Mouse (Mus musculus) left cerebral cortex, adult 18-20 months (tissue): ENCODE results near the gene Tmtc2. TPM values are rescaled to one million over a fixed set of nuclear protein-coding genes. Genes with fewer than 3 reads are reported as not detected.

Source experiments
- DNase-seq, 2 experiments: peaks; one replicate each; pipeline ENCODE4 v3.0.0; 2021 to 2022; ENCODE audit warnings: low spot score in 2 of 2, mixed read lengths in 1 of 2
- total RNA-seq, 2 experiments: library from RNA; stranded (reverse); gene quantifications; 2 replicates each; pipeline ENCODE4 v1.2.3; 2021

Tmtc2 gene
- total RNA-seq, 2 experiments from 2014 or later, result 9.7 to 11.0 TPM

DNA sequence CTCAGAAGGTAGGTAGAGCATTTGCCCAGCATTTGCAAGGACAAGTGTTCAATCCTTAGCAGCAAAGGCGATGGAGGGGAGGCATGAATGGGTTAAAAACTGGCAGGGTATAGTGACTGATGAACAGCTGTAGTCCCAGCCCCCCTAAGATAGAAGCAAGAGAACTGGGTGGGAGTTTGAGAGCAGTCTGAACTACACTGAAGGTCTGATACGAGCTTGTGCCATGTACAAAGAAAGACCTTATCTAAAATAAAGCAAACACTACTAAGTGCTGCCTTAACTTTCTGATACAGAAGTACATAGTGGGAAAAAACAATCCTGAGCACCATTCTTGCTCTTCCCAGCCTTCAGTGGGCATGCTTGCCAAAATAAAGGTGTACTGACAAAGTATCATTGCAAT lies 20.1 kb downstream of the Tmtc2 start:
- DNase-seq, result no peak

DNA sequence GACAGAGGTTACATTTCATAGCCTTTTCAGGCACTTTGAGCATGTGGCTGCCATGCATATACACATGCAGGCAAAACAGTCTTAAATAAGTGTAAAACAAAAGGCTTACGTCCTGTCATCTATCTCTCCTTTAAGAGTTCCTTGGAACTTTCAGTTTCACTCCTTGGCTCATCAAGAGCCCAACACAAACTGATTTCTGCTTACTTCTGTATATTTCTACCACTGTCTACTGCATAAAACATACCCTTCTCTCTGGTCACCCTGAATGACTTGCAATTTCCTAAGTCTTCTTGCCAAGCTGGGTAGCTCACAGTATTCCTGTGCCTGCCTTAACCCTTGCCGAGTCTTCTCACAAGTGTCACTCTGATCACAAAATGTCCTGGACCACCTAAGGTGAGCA lies 26.2 kb downstream of the Tmtc2 start:
- no peak for DNase-seq

DNA sequence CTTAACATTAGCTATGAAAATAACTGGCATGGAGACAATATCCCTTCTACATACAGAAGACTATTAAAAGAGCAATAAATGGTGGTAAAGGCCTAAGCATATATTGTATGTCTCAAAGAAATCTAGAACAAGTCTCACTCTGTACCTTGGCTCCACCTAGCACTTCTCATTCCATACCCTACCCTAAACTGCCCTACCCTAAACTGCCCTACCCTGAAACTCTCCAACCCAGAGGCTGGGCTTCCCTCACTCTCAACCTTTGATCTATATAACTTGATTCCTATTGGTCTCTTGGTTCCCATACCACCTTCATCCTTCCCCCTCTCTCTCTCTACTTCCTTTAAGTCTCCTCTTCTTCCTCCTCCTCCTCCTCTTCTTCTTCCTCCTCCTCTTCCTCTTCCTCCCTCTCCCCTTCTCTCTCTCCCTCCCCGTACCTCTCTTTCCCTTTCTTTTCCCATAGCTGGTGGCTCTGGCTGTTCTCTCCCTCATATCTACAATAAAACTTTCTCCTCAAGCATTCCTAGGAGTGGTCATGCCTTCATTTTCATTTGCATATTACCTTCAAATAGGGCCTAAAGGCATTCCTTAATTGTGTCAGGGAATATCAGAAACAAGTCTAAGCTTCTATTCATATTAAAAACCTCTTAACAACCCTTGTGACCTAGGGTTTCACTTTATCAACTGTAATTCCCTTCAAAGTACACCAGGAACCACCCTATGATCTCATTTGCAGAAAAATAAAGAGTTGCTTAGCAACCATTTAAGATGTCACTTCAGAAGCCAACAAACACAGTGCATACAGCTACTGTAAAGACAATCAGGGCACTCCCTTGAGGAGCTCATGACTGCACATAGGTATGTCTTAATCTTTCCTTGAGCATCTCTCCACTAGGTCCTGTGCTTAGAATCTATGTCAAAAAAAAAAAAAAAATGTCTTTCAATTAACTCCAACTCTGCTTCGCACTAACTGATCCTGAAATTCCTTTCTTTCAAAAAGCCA lies 29.9 kb downstream of the Tmtc2 start:
- DNase-seq, result no peak

- no peak for DNase-seq
Observed at GRCm38 (mm10) chr10:105542081-105542480, 32.2 kb downstream of the Tmtc2 start.

DNA sequence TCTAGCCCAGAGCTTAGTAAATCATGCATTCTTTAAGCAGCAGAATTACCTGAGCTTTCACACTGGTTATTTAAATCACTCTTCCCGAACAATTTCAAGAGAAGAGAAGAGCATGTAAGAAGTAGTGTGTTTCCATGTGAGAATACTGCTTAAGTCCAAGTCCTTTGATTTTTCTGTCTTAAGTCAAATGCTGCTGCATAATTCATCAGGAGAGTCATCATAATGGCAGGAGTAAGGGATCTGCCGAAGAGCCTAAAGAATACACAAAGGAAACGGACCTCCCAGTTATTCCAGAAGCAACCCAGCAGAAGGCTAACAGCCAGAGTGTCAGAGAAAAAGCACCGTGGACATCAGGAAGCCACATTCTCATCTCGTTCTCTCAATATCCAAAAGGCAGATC lies 34.6 kb downstream of the Tmtc2 start:
- no peak for DNase-seq

GRCm38 (mm10) chr10:105536910-105537309 lies 37.3 kb downstream of the Tmtc2 start:
- no peak for DNase-seq

- no peak for DNase-seq
Observed at GRCm38 (mm10) chr10:105535848-105536247, 38.4 kb downstream of the Tmtc2 start.

- DNase-seq, result no peak
Observed at GRCm38 (mm10) chr10:105532747-105533146, 41.5 kb downstream of the Tmtc2 start.

GRCm38 (mm10) chr10:105532019-105532525 lies 42.2 kb downstream of the Tmtc2 start:
- no peak for DNase-seq

DNA sequence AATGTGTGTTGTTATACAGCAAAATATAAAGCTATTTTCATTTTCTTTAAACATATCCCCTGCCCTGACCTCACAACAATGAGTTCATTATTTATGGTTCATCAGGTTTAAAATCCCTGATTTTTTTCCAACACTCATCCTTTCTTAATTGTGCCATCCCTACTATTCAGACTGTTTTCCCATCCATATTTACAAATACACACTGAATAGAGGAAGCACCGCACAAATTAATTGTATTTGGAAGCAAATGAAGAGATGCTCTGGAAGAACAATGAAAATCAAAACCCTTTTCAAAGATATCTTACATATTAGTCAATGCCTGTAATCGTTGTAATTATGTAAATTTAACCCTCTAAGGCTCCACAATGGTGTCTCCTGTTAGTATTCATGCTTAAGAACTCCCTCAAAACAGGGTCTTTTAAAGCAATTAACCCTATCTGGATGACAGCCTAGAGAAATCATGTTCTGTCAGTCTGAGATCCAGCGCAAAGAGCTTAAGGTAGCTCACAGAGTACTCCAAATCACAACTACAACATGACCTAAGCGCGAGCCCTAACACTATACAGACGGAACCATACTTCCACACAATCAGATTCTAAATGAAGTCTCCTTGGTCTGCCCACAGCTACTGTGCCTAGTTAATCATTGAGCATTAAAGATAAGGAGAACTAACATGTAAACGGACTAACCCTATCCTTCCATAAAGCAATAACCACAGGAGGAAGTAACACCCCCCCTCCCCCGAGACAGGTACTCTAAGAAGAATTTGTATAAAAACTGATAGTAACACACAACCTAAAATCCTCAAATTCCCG lies 43.0 kb downstream of the Tmtc2 start:
- no peak for DNase-seq

GRCm38 (mm10) chr10:105523405-105524088 lies 50.7 kb downstream of the Tmtc2 start:
- DNase-seq, result no peak

GRCm38 (mm10) chr10:105522431-105522830 lies 51.8 kb downstream of the Tmtc2 start:
- no peak for DNase-seq

DNA sequence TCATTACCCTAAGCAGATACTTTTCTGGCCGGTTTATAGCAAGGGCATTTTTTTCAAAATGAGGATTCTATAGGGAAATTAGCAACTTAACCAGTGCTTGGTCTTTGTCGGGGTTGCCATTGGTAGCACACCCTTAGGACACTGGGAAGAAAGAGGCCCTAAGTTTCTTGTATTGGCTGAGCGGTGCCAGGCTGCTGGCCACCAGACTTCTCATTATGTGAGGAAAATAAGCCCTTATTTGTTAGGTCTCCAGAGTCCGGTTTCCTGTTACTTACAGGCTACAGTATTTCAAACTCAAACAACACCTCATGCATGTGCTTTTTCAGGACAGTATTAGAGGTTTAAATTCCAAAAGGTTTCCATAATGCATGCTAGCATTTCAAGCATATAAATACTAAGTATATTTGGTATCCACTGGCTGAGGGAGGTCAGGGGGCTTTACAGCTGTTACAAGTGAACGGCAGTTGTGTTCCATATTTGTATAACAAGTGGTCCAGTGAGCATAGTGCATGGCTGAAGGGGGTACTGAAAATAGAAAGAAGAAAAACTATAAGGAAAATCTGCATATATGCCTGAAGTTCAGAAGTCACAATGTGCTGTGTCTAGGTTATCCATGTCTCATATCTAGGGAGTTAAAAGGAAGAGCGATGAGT lies 55.0 kb downstream of the Tmtc2 start:
- DNase-seq, result no peak

DNA sequence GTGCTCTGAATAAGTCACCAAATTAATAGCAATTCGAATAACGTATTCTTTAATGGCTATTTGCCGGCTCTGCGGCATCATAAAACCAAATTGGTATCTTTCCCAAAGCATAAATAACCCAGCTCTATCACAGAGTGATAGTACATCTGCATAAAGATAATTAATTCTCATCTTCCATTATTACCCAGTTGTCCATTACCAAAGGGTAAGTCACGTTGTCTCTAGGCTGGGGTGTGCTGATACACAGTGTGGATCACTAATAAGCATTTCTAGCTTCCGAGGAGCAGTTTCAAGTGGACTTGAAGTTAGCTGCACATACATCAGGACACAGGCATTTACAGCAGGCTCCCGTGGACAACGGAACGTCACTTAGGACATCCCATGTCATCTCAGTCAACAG lies 56.1 kb downstream of the Tmtc2 start:
- no peak for DNase-seq

DNA sequence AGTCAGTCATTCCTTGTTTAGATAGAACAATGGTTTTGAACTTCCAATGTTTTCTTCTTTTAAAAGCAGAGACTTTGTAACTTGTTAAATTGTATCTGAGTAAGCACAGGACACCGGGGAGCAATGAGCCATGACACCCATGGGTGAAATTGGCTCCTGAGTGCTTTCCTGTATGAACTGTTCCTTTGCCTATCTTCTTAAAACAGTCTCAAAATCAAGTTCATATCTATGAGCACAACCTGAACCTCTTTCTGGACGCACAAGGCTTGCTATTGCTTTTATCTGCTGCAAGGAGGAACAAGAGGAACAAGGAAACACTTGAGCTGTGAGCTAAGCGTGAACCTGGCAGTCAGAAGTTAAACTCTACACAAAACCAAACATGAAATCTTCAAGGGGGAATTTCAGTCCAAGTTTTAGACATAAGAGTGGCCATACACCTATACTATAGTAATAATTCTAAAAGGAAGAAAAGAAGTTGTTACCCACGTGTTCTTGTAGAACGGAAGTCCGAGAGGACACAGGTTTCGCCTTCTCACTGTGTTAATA lies 60.4 kb downstream of the Tmtc2 start:
- DNase-seq, result no peak

GRCm38 (mm10) chr10:105509896-105510272 lies 64.4 kb downstream of the Tmtc2 start:
- no peak for DNase-seq

- DNase-seq, result no peak
Observed at GRCm38 (mm10) chr10:105509146-105509895, 64.9 kb downstream of the Tmtc2 start.

DNA sequence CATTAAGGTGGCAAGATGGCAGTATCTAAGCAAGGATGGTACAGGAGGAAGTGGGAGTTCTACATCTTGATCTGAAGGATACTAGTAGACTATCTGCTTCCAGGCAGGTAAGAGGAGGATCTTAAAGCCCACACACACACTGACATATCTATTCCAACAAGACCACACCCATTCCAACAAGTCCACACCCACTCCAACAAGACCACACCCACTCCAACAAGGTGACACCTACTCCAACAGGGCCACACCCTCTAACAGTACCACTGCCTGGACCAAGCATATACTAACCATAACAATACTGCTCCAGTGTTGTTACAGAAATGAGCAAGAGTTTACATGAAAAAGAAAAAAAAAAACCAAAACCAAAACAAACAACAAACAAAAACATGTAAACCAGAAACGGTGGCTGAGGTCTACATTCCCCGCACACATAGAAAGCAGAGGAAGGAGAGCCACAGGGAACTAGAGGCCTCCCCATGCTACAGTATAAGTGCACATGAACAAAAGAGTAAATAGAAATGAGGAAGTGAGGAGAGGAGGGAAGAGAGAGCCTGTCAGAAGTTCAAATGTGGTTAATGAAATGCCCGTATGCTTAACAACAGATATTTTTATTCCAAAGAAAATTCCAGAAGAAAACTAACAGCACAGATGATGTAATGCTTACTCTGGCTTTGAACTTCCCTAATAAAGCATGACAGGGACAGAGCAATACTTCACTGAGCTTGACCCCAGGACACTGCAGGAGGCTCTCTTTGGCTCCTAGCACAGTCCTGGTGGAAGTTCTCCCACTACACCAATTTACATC lies 66.1 kb downstream of the Tmtc2 start:
- DNase-seq, result no peak

- no peak for DNase-seq
Observed at GRCm38 (mm10) chr10:105506046-105506445, 68.2 kb downstream of the Tmtc2 start.
